Mouse (Mus musculus) hindbrain, embryonic 11.5 days (tissue): ENCODE measurements around the gene Sp100. TPM values are rescaled to one million over a fixed set of nuclear protein-coding genes. Genes with fewer than 3 reads are reported as not detected.

ENCODE experiments used
- ATAC-seq: fragments of 200-750 bp; cut with Nextera tagmentation; 2 replicates; pipeline ENCODE4 v1.8.0; 2017; ENCODE audit warnings: mild to moderate bottlenecking, moderate TSS enrichment, moderate library complexity; ENCODE audit not compliant: low FRiP score
- DNase-seq: peaks from one replicate; pipeline ENCODE4 v3.0.0-alpha.2; 2015; ENCODE audit warnings: low spot score
- H3K27ac ChIP-seq: fragments of 300-500 bp; sonication (generic); 2 replicates; pipeline ENCODE4 v1.5.1; 2014; ENCODE audit warnings: mild to moderate bottlenecking, low read depth, low read length
- H3K27me3 ChIP-seq: fragments of 300-500 bp; sonication (generic); 2 replicates; pipeline ENCODE4 v1.6.1; 2014; ENCODE audit warnings: mild to moderate bottlenecking, low read length, moderate library complexity, mixed read lengths; ENCODE audit not compliant: control insufficient read depth, insufficient read depth
- H3K36me3 ChIP-seq: fragments of 300-500 bp; sonication (generic); 2 replicates; pipeline ENCODE4 v1.6.1; 2014; ENCODE audit warnings: mild to moderate bottlenecking, low read length, moderate library complexity, mixed read lengths; ENCODE audit not compliant: control insufficient read depth, insufficient read depth
- H3K4me1 ChIP-seq: fragments of 300-500 bp; sonication (generic); replicated peaks from 2 replicates; pipeline ENCODE4 v1.6.1; 2014; ENCODE audit warnings: low read length, mixed read lengths; ENCODE audit not compliant: control insufficient read depth, insufficient read depth
- H3K4me2 ChIP-seq: fragments of 300-500 bp; sonication (generic); replicated peaks from 2 replicates; pipeline ENCODE4 v1.6.1; 2014; ENCODE audit warnings: mild to moderate bottlenecking, low read depth, low read length
- H3K4me3 ChIP-seq: fragments of 300-500 bp; sonication (generic); 2 replicates; pipeline ENCODE4 v1.5.1; 2014; ENCODE audit warnings: low read depth, low read length
- H3K9ac ChIP-seq: fragments of 300-500 bp; sonication (generic); 2 replicates; pipeline ENCODE4 v1.6.1; 2014; ENCODE audit warnings: low read depth, low read length
- H3K9me3 ChIP-seq: fragments of 300-500 bp; sonication (generic); 2 replicates; pipeline ENCODE4 v1.6.1; 2016; ENCODE audit warnings: low read length; ENCODE audit not compliant: control insufficient read depth
- WGBS: fragments of 180-500 bp; shearing (Covaris S2); extraction: QIAGEN DNeasy Blood & Tissue Kit; methylation state at CpG from one replicate; pipeline ENCODE4 v1.1.7; 2014; 5-methylcytosine and 5-hydroxymethylcytosine counted together
- polyA plus RNA-seq: library from polyadenylated mRNA; unstranded; fragments of >200 nt; fragmentation: Nextera tagmentation; extraction: Ambion mirVana; gene quantifications from 2 replicates; pipeline ENCODE4 v1.2.1, GENCODE M21; 2014

The Sp100 gene
- polyA plus RNA-seq, 1 experiment from 2014 or later, result 1.0 TPM

DNA sequence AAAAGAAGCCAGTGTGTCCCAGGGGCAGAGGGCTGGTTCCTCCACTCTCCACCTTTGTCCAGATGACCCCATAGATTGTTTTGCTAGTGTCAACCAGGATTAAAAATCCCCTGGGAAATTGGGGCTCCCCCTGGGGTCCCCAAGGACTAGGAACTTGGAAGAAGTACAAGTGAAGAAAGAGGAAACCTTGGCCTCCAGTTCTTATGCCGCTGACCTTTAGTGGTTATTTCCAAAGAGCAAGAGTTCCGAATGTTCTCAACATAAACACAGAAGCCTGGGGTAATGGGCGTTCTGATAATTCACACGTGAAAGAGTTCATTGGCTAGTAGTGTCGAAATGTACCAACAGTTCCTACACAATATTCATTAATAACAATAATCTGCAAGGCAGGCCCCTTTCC, 96.7 kb downstream of the Sp100 start:
- no peaks in the 10 kb centered on the region for H3K36me3 ChIP-seq
- 93% methylated on average over 5 of the region's 5 CpGs for WGBS
- no peak overlapping the region for H3K27ac ChIP-seq
- no peaks in the 10 kb centered on the region for H3K9me3 ChIP-seq
- no peak overlapping the region for H3K4me2 ChIP-seq
- no peaks in the 10 kb centered on the region for H3K27me3 ChIP-seq
- ATAC-seq (no peak), DNase-seq (no peak)
- H3K4me3 ChIP-seq, result no peak overlapping the region
- no peak overlapping the region for H3K9ac ChIP-seq
- peaks cover 2% of the 10 kb centered on the region; the same call in 1 of the 2 replicates for H3K4me1 ChIP-seq

DNA sequence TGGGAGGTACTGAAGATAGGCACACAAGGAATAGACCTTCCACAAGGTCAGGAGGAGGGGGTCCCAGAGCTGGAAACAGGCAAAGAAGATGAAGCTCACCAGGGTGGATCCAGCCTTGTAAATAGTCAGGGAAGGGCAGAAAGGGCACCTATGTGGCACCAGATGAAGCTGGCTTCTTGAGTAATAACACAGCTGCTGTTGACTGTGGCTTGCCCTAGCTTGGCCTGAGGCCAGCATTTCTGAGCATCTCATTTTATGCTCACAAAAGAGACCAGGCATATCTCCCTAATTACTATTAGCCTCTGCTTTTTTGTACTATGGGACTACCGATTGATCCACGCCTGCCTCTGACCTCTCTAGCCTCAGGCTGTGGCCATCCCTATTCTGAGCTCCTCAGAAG, 100.0 kb downstream of the Sp100 start:
- WGBS, result 87% methylated on average over 2 of the region's 2 CpGs

DNA sequence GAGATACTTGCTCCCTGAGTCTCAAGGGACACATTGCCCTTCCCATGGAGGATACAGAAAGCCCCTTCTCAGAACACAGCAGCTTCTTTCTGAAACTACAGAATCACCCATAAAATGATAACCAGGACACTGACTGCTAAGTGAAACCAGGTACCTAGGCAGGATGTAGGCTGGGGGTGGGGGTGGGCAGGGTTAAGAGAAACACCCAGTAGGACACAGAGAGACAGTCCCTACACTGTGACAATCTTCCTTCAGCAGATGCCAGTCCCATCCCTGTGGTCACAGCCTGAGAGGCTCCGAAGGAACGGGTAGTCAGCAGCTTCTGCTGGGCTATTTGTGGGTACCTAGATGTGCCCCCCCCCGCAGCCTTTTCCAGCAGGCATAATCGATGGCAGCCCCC, 100.9 kb downstream of the Sp100 start:
- 91% methylated on average over 4 of the region's 4 CpGs for WGBS

More for the DNA sequence above, 100.0 kb downstream of the Sp100 start:
- Histone ChIP-seq H3K27me3 (no peaks in the 10 kb centered on the region), H3K9me3 (no peaks in the 10 kb centered on the region), H3K9ac (no peak overlapping the region), H3K36me3 (no peaks in the 10 kb centered on the region), H3K4me3 (no peak overlapping the region), H3K4me1 (no peaks in the 10 kb centered on the region), H3K27ac (no peak overlapping the region), H3K4me2 (no peak overlapping the region)
- no peak for DNase-seq
- ATAC-seq, result no peak

DNA sequence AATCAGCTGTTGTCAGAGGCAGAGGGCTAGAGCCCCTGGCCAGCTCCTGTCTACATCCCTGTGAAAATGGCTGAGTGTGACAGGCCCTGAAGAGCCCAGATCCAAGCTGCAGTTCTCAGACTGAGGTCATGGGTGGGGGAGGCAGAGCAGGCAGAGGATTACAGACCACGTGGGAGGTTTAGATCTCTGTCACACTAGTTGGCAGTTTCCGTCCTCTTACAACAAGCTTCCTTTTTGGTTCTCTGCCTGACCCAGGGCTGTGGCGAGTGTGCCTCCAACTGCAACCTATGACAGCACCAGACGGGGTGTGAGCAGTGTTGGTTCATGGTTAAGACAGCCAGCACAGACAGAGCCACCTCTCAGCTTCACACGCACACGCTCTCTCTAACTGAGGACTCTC, 101.7 kb downstream of the Sp100 start:
- H3K4me3 ChIP-seq, result no peak overlapping the region
- no peak overlapping the region for H3K27ac ChIP-seq
- no peak for DNase-seq
- no peaks in the 10 kb centered on the region for H3K27me3 ChIP-seq
- no peak overlapping the region for H3K4me2 ChIP-seq
- no peak overlapping the region for H3K9ac ChIP-seq
- H3K4me1 ChIP-seq, result no peaks in the 10 kb centered on the region
- H3K9me3 ChIP-seq, result no peaks in the 10 kb centered on the region
- WGBS, result 68% methylated on average over 6 of the region's 6 CpGs
- H3K36me3 ChIP-seq, result no peaks in the 10 kb centered on the region
- no peak for ATAC-seq

More for the DNA sequence above, 100.9 kb downstream of the Sp100 start:
- DNase-seq (no peak), ATAC-seq (no peak)
- H3K36me3 ChIP-seq, result no peaks in the 10 kb centered on the region
- H3K4me1 ChIP-seq, result no peaks in the 10 kb centered on the region
- H3K4me2 ChIP-seq, result no peak overlapping the region
- H3K27ac ChIP-seq, result no peak overlapping the region
- H3K9ac ChIP-seq, result no peak overlapping the region
- no peaks in the 10 kb centered on the region for H3K27me3 ChIP-seq
- H3K9me3 ChIP-seq, result no peaks in the 10 kb centered on the region
- no peak overlapping the region for H3K4me3 ChIP-seq

DNA sequence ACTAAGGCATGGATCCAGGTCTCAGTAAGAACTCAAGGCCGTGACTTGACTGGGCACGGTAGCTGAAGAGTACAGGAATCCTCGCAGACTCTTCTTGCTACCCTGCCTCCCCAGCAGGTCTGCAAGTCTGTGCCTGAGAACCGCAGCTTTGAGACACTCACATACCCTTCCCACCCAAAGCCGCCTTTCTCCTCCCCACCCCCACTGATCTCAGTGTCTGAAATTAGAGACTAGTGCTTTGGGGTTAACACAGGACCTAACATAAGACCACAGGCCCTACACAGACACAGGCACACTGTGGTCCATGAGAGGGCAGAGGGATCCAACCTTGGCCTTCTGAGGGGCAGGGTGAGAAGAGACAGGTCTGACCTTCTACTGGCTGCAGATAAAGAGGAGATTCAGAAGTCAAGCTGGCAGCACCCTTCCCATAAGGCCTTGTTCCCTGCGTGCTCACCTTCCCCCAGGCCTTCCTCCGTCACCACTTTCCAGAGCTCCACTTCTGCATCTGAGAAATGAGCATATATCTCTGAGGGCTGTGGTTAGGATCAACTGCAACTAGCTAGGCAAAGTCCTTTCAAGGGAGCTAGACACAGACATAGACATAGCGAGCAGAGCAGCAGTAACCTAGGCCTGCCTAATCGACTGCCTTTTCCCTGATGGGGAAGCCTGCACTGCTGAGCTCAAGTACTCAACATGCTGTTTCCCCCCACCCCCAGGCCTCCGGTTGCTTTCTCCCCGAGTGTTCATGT, 102.3 kb downstream of the Sp100 start:
- Histone ChIP-seq H3K36me3 (no peaks in the 10 kb centered on the region), H3K27ac (no peak overlapping the region), H3K4me3 (no peak overlapping the region), H3K9ac (no peak overlapping the region), H3K4me1 (no peaks in the 10 kb centered on the region), H3K9me3 (no peaks in the 10 kb centered on the region), H3K27me3 (no peaks in the 10 kb centered on the region), H3K4me2 (no peak overlapping the region)
- ATAC-seq (no peak), DNase-seq (no peak)
- 88% methylated on average over 11 of the region's 11 CpGs for WGBS

DNA sequence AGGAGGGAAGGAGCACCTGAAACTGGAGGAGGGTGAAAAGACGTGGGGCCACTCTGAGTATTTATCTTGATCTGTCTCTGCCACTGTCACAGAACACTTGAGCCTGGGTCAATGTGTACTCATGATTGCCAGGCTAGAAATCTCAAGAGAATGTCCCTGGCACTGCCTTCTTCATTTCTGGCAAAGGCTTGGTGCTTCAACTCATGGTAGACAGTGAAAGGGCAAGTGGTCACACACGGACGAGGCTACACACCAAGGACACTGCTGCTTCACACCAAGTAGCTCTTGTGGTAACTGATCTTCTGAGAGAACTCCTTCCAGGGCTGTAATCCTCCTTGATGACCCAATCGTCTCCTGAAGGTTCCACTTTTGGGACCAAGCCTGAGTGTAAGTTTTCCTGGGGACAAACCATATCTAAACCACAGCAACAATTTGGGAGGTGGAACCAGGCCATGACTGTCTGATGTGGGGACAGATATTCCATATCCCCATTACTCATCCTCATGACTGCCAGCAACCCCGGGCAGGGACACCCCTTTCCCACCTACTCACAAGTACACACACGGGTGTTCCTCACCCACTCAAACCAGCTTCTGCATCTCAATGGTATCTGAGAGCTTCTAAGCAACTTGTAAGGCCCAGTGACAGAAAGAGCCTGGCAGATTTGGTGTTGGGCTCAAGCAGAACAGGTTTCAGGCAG, 107.9 kb downstream of the Sp100 start:
- ATAC-seq, result no peak
- Histone ChIP-seq H3K9me3 (no peaks in the 10 kb centered on the region), H3K36me3 (no peaks in the 10 kb centered on the region), H3K4me3 (no peak overlapping the region), H3K4me1 (no peaks in the 10 kb centered on the region), H3K4me2 (no peak overlapping the region), H3K9ac (no peak overlapping the region), H3K27ac (no peak overlapping the region), H3K27me3 (no peaks in the 10 kb centered on the region)
- DNase-seq, result no peak
- 91% methylated on average over 6 of the region's 6 CpGs for WGBS

DNA sequence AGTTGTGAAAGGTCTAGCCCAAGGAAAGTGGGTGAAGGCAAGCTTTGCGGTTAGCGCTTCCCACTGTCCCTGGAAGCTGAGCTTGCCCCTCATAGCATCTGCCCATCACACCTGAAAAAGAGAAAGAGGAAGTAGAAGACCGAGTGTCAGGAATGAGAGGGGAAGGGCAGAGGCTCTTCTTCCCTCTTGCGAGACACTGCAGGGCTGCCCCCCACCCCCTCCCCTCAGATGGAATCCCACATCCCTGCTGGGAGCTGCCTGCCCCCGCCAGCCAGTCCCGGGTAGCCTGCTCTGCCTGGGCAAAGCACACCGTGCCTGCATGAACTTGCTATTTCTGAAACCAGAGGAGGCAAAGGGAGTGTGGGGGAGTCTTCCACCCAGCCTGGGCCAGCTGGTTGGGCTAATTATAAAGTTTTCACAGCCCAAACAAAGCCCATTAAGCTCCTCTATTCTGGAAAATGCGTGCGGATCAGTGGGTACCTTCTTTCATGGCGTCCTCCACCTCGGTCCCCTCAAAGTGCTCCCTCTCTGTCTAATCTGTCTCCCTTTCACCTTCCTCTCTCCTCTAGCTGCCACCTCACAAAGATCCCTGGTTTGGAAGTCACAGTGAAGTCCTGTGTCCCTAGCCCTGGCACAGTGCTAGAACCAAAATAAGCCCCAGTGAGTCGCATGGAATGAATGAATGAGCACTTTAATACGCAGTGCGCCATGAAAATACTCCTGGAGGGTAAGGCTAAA, 108.6 kb downstream of the Sp100 start:
- no peak for DNase-seq
- 32% methylated on average over 14 of the region's 14 CpGs for WGBS
- Histone ChIP-seq H3K4me3 (no peak overlapping the region), H3K9me3 (no peaks in the 10 kb centered on the region), H3K9ac (no peak overlapping the region), H3K4me1 (no peaks in the 10 kb centered on the region), H3K4me2 (no peak overlapping the region), H3K36me3 (no peaks in the 10 kb centered on the region), H3K27ac (no peak overlapping the region), H3K27me3 (no peaks in the 10 kb centered on the region)
- no peak for ATAC-seq

DNA sequence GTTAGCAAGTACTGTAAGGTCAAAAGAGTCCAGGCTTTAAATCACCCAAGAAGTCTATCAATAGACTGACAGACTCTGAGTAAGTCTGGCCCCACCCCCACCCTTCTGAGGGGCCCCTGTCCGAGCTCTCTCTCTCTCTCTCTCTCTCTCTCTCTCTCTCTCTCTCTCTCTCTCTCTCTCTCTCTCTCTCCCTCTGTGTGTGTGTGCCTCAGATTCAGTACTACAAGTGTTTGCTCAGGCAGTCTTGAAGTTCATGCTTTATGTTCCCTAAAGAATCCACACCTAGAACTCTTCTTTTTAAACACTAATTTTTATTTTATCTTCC, 109.1 kb downstream of the Sp100 start:
- H3K27me3 ChIP-seq, result no peaks in the 10 kb centered on the region
- DNase-seq (no peak), ATAC-seq (no peak)
- no peak overlapping the region for H3K4me3 ChIP-seq
- H3K27ac ChIP-seq, result no peak overlapping the region
- no peaks in the 10 kb centered on the region for H3K9me3 ChIP-seq
- H3K36me3 ChIP-seq, result no peaks in the 10 kb centered on the region
- H3K9ac ChIP-seq, result no peak overlapping the region
- H3K4me2 ChIP-seq, result no peak overlapping the region
- WGBS, result 14% methylated on average over 1 of the region's 1 CpGs
- no peaks in the 10 kb centered on the region for H3K4me1 ChIP-seq
